Mouse (Mus musculus): ENCODE data around the gene Slc35e4.

- no peak for TF ChIP-seq CTCF (IDR thresholded peaks at IDR 0.05; ENCODE audit: low read depth)
- TF ChIP-seq EP300 (optimal IDR thresholded peaks at IDR 0.05): no peak
These were observed 14.2 kb downstream of the Slc35e4 start for GRCm38 (mm10) chr11:3900296-3900695.
